Mouse (Mus musculus) thymus, adult 18-20 months (tissue): ENCODE measurements around the gene Krt82.
"Not testable (repeated sequence)": the region's sequence is repeated elsewhere in the genome, so short reads cannot be mapped to it uniquely, and the experiment has no call there.

Experiments used
- DNase-seq, 2 experiments: peaks; one replicate each; pipeline ENCODE4 v3.0.0; 2022; ENCODE audit warnings: mixed read lengths in 2 of 2

The Krt82 gene

GRCm38 (mm10) chr15:101550567-101550966 lies at the start of gene Krt82:
Gene Krt82 (minus strand): TSS chr15:101550667.
- DNase-seq = no peak

- DNase-seq = no peak
Observed at GRCm38 (mm10) chr15:101599123-101599522, 48.7 kb upstream of the Krt82 start.

GRCm38 (mm10) chr15:101588216-101588615 lies 37.7 kb upstream of the Krt82 start:
- DNase-seq = no peak

- no peak for DNase-seq
Observed at GRCm38 (mm10) chr15:101584456-101584855, 34.0 kb upstream of the Krt82 start.

- no peak for DNase-seq
Observed at GRCm38 (mm10) chr15:101583211-101583965, 32.9 kb upstream of the Krt82 start.

- DNase-seq = no peak
Observed at GRCm38 (mm10) chr15:101581701-101582100, 31.2 kb upstream of the Krt82 start.

- no peak for DNase-seq
Observed at GRCm38 (mm10) chr15:101575506-101575905, 25.0 kb upstream of the Krt82 start.

- no peak for DNase-seq
Observed at GRCm38 (mm10) chr15:101573796-101574345, 23.4 kb upstream of the Krt82 start, which contains the start of gene Krt75. Gene Krt75 (minus strand): TSS chr15:101573904.

GRCm38 (mm10) chr15:101567780-101568179 lies 17.3 kb upstream of the Krt82 start:
- DNase-seq = no peak

- DNase-seq = no peak
Observed at GRCm38 (mm10) chr15:101562850-101563249, 12.4 kb upstream of the Krt82 start, which contains the start of gene Krt90. Gene Krt90 (minus strand): TSS chr15:101562950.

GRCm38 (mm10) chr15:101558034-101558646 lies 7.7 kb upstream of the Krt82 start:
- no peak for DNase-seq

GRCm38 (mm10) chr15:101553169-101553568 lies 2.7 kb upstream of the Krt82 start:
- DNase-seq = peak; percentile 21 to 34

- DNase-seq = no peak
Observed at GRCm38 (mm10) chr15:101552188-101552587, 1.7 kb upstream of the Krt82 start.

GRCm38 (mm10) chr15:101544478-101544877 lies 6.0 kb downstream of the Krt82 start:
- DNase-seq = no peak

- no peak for DNase-seq
Observed at GRCm38 (mm10) chr15:101542543-101542942, 7.9 kb downstream of the Krt82 start.

GRCm38 (mm10) chr15:101538580-101538900 lies 11.9 kb downstream of the Krt82 start:
- no peak for DNase-seq

GRCm38 (mm10) chr15:101537864-101538579 lies 12.4 kb downstream of the Krt82 start:
- DNase-seq = no peak

GRCm38 (mm10) chr15:101536054-101536850 lies 14.2 kb downstream of the Krt82 start:
- no peak for DNase-seq

- no peak for DNase-seq
Observed at GRCm38 (mm10) chr15:101532720-101533119, 17.7 kb downstream of the Krt82 start, which contains the start of gene Krt84. Gene Krt84 (minus strand): TSS chr15:101532820.

- no peak for DNase-seq
Observed at GRCm38 (mm10) chr15:101522556-101523232, 27.8 kb downstream of the Krt82 start.

GRCm38 (mm10) chr15:101519792-101520191 lies 30.7 kb downstream of the Krt82 start:
- no peak for DNase-seq

- DNase-seq = not testable (repeated sequence)
Observed at GRCm38 (mm10) chr15:101517161-101517560, 33.3 kb downstream of the Krt82 start, which contains the start of gene Gm49425. Gene Gm49425 (minus strand): TSS chr15:101517261.
